Mouse (Mus musculus): Measurements from ENCODE around the gene Kif26a.

- no peak for TF ChIP-seq CTCF (IDR thresholded peaks at IDR 0.05; ENCODE audit: insufficient read depth, low read length)
- no peak for TF ChIP-seq POLR2A (IDR thresholded peaks at IDR 0.05; ENCODE audit: borderline replicate concordance, extremely low read depth, low read depth, low read length)
Observed at GRCm38 (mm10) chr12:112181921-112182608, 36.1 kb downstream of the Kif26a start.

All from lung, adult 2 months (tissue).